In genomic region chr17:86487450-86487849, GRCm38 (mm10) we compare ENCODE assay signal across 43 mouse cellular contexts. TPM values are rescaled to one million over a fixed set of nuclear protein-coding genes. Genes with fewer than 3 reads are reported as not detected.
"Had no signal": no experiment of that assay in that cellular context is flagged by ENCODE, and none has a peak within 500 bp of the region (broad histone marks: within the 10 kb centered on the region; RNA-seq: fewer than 3 reads in every experiment).

No protein-coding gene starts in this region.

- H3K27me3 ChIP-seq: heart, embryonic 12.5 days; heart, embryonic 13.5 days; heart, embryonic 15.5 days; hindbrain, embryonic 12.5 days; hindbrain, embryonic 13.5 days; hindbrain, embryonic 15.5 days; intestine, embryonic 15.5 days; kidney, embryonic 15.5 days had no signal

- H3K4me1 ChIP-seq: hindbrain, embryonic 12.5 days; hindbrain, embryonic 13.5 days; hindbrain, embryonic 15.5 days; intestine, embryonic 15.5 days had no signal

- H3K36me3 ChIP-seq: heart, embryonic 15.5 days; hindbrain, embryonic 10.5 days; hindbrain, embryonic 12.5 days; hindbrain, embryonic 13.5 days; hindbrain, embryonic 15.5 days; intestine, embryonic 15.5 days had no signal

- H3K27ac ChIP-seq: heart, embryonic 10.5 days; heart, embryonic 13.5 days; heart, embryonic 15.5 days; hindbrain, embryonic 10.5 days; hindbrain, embryonic 12.5 days; hindbrain, embryonic 13.5 days; hindbrain, embryonic 14.5 days; hindbrain, embryonic 15.5 days; hindbrain, postnatal 0 days; intestine, embryonic 15.5 days; kidney, embryonic 15.5 days; kidney, postnatal 0 days had no signal

- H3K4me3 ChIP-seq: heart, embryonic 10.5 days; heart, embryonic 12.5 days; heart, embryonic 13.5 days; heart, embryonic 15.5 days; hindbrain, embryonic 10.5 days; hindbrain, embryonic 12.5 days; hindbrain, embryonic 13.5 days; hindbrain, embryonic 15.5 days; intestine, embryonic 15.5 days; kidney, embryonic 15.5 days; layer of hippocampus, adult 2 months had no signal

- H3K4me2 ChIP-seq: heart, embryonic 11.5 days; heart, embryonic 12.5 days; heart, embryonic 13.5 days; heart, embryonic 15.5 days; hindbrain, embryonic 12.5 days; hindbrain, embryonic 13.5 days; hindbrain, embryonic 14.5 days; hindbrain, embryonic 15.5 days; intestine, embryonic 15.5 days; kidney, embryonic 15.5 days had no signal

- ATAC-seq: hindbrain, embryonic 16.5 days; hindbrain, postnatal 0 days; inflammation-experienced regulatory T-cells, adult 6 months; intestine, embryonic 15.5 days; intestine, embryonic 16.5 days; intestine, postnatal 0 days had no signal

- H3K9me3 ChIP-seq: heart, embryonic 10.5 days; heart, embryonic 12.5 days; heart, embryonic 13.5 days; heart, embryonic 15.5 days; hindbrain, embryonic 10.5 days; hindbrain, embryonic 12.5 days; hindbrain, embryonic 13.5 days; hindbrain, embryonic 15.5 days; intestine, embryonic 15.5 days; kidney, embryonic 15.5 days had no signal

- DNase-seq: heart, postnatal 10 days; heart, postnatal 14 days; heart, postnatal 36 days; heart, postnatal 4 days; kidney, adult 11 months; kidney, adult 18-20 months; kidney, adult 2 months; kidney, adult 8-10 months; kidney, adult 9 months; kidney, postnatal 10 days; kidney, postnatal 14 days; kidney, postnatal 25 days; kidney, postnatal 36 days; kidney, postnatal 4 days; layer of hippocampus, adult 9-11 months; layer of hippocampus, postnatal 36 days had no signal

- H3K9ac ChIP-seq: heart, embryonic 12.5 days; heart, embryonic 13.5 days; heart, embryonic 15.5 days; hindbrain, embryonic 12.5 days; hindbrain, embryonic 13.5 days; hindbrain, embryonic 14.5 days; hindbrain, embryonic 15.5 days; intestine, embryonic 15.5 days; kidney, embryonic 15.5 days had no signal

RNA-seq across cellular contexts. Expression of gene Gm10309, which starts 17.6 kb away (rescaled TPM):
- total RNA-seq: heart, adult 8-10 months; heart, postnatal 10 days; heart, postnatal 14 days; heart, postnatal 25 days; hematopoietic stem cell, adult 5-6 weeks; hindbrain, postnatal 0 days; layer of hippocampus, adult 18-20 months; layer of hippocampus, adult 2 months; layer of hippocampus, adult 8-10 months; layer of hippocampus, postnatal 10 days; layer of hippocampus, postnatal 14 days; layer of hippocampus, postnatal 25 days; layer of hippocampus, postnatal 36 days had no signal
- polyA plus RNA-seq: intestine, postnatal 0 days had no signal
